Mouse (Mus musculus): ENCODE data around the gene Gk5.
"Not testable (repeated sequence)": the region's sequence is repeated elsewhere in the genome, so short reads cannot be mapped to it uniquely, and the experiment has no call there.

- TF ChIP-seq CTCF (IDR thresholded peaks at IDR 0.05; ENCODE audit: control insufficient read depth, insufficient read depth, low read length); POLR2A (IDR thresholded peaks at IDR 0.05; ENCODE audit: borderline replicate concordance, control insufficient read depth, low read depth, low read length): not testable (repeated sequence)
These were observed 26.5 kb upstream of the Gk5 start for GRCm38 (mm10) chr9:96092637-96093036.

Measured in bone marrow, adult 2 months (tissue).